Mouse (Mus musculus) adrenal gland, adult 2 months (tissue): ENCODE measurements at regions not wholly inside any gene's neighbourhood (a gene's known extent, or its start where the extent isn't known, plus 50 kb on each side); places are given as distances from the start of the nearest gene placed in this dataset.

Source experiments
- DNase-seq: peaks from one replicate; pipeline ENCODE4 v3.0.0; 2021

DNA sequence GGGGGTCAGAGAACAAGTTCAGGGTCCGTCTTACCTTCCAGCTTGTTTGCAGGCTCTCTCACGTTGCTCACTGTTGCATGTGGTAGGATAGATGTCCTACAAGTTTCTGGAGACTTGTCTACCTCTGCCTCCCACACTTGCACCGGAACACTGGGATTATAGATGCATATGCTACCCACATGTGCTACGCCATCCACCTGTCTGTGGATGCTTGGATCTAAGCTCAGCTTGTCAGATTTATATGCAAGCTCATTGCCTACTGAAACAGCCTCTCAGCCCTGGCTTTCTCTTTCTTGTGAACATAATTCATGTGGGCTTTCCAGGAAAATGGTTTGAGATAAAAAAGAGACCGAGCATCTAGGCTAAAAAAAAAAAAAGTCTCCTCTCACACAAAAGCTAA, 353.0 kb downstream of the Nucb2 start:
- no peak for DNase-seq

- DNase-seq: no peak
These were observed 353.6 kb downstream of the Nucb2 start for GRCm38 (mm10) chr7:116857744-116858143.

GRCm38 (mm10) chr7:116882268-116882964, 378.2 kb downstream of the Nucb2 start:
- DNase-seq: no peak

- DNase-seq: peak; percentile 4
These were observed 389.7 kb downstream of the Nucb2 start for GRCm38 (mm10) chr7:116893846-116894245.

GRCm38 (mm10) chr7:116915797-116916196, 411.6 kb downstream of the Nucb2 start:
- DNase-seq: no peak

- DNase-seq: no peak
These were observed 413.9 kb downstream of the Nucb2 start for GRCm38 (mm10) chr7:116917921-116918670.

DNA sequence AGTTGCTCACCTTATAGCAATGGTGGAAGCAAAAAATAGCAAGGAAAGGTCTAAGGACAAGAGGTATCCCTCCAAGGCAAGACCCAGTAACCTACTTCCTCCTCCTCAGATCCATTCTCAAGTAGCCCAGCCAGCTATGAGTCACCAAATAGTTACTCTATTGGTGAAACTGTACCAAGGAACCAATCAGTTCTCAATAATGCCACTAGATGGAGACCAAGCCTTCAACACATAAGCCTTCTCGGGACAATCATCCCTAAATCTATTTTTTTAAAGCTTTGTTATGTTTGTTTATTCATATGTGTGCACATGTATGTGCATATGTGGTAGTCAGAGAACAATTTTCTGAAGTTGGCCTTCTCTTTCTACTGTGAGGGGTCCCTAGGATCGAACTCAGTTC, 434.3 kb upstream of the Xylt1 start:
- no peak for DNase-seq

GRCm38 (mm10) chr7:116959196-116959895, 421.4 kb upstream of the Xylt1 start:
- DNase-seq: no peak

DNA sequence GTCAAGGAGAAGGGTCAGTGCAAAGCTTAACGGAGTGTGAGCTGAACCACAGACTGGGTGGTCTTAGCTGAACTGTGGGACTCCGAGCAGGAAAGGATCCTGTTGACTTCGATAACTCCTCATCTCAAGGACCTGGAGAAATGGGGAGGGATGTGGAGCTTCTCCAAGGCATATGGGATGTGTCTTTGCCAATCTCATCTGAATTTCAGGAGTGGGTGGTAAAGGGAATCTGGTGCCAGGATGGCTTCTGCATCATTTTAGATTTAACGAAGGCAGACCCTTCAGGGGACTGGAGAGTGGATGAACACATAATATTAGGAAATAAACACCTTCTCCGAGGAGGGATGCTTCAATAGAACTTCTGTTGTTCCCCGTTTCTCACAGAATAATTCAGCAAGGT, 416.9 kb upstream of the Xylt1 start:
- no peak for DNase-seq

DNA sequence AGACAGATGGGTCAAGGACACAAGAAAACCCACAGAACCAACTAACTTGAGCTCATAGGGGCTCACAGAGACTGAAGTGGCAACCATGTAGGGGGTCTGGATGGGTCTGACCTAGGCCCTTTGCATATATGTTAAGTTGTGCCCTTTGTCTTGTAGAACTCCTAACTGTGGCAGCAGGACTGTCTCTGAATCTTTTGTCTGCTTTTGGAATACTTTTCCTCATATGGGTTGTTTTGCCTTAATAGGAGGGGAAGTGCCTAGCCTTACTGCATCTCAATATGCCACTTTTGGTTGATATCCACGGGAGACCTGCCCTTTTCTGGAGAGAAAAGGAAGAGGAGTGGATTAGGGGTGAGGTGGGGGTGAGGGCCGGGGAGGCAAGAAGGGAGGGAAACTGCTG, 389.4 kb upstream of the Xylt1 start:
- no peak for DNase-seq

- DNase-seq: no peak
These were observed 388.6 kb upstream of the Xylt1 start for GRCm38 (mm10) chr7:116992166-116992565.

GRCm38 (mm10) chr7:116995770-116996169, 385.0 kb upstream of the Xylt1 start:
- no peak for DNase-seq

DNA sequence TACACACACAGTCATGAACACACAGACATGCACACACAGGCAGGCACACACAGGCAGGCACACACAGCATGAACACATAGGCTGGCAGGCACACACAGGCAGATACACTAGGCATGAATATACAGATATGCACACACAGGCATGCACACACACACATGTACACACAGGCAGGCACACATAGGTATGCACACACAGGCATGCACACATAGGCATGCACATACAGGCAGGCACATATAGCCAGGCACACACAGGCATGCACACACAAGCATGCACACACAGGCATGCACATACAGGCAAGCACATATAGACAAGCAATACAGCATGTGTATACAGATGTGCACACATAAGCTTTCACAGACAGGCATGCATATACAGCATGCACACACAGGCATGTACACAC, 377.6 kb upstream of the Xylt1 start:
- no peak for DNase-seq

GRCm38 (mm10) chr7:117018349-117018748, 362.4 kb upstream of the Xylt1 start:
- no peak for DNase-seq

DNA sequence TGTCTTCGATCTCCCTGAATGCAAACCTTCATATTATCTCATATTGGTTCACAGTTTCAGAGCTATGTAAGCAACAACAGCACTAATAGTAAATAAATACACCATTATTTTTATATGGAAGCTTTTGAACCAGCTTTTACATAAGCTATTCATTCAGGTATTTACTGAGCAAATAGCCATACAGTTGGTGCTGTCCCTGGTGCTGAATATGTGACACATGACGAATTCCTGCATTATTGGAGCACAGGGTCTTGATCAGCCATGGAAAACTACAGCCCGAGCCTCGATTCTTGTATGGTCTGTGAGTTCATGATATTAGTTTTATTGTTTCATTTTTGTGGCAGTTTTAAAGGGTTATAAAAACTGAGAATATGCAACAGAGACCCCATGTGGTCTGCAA, 359.1 kb upstream of the Xylt1 start:
- DNase-seq: peak; percentile 10

- no peak for DNase-seq
These were observed 335.9 kb upstream of the Xylt1 start for GRCm38 (mm10) chr7:117044926-117045325.

GRCm38 (mm10) chr7:117049249-117049648, 331.5 kb upstream of the Xylt1 start:
- DNase-seq: no peak

DNA sequence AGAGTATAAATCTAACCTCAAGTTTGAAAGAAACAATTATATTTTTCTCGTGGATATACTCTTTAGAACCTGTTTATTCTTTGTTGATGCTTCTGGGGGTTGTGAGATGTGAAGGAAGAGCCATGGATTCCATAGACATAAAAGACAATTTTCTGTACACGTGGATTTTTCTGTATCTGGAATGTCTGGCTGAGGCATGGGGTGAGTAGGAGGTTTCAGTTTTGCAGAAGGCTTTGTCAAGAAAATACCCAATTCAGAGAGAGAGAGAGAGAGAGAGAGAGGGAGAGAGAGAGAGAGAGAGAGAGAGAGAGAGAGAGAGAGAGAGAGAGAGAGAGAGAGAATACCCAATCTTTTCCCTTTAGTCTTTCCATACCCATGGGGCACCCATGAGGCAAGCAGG, 315.0 kb upstream of the Xylt1 start:
- no peak for DNase-seq

- peak; percentile 87 for DNase-seq
These were observed 289.7 kb upstream of the Xylt1 start for GRCm38 (mm10) chr7:117090911-117091550.

DNA sequence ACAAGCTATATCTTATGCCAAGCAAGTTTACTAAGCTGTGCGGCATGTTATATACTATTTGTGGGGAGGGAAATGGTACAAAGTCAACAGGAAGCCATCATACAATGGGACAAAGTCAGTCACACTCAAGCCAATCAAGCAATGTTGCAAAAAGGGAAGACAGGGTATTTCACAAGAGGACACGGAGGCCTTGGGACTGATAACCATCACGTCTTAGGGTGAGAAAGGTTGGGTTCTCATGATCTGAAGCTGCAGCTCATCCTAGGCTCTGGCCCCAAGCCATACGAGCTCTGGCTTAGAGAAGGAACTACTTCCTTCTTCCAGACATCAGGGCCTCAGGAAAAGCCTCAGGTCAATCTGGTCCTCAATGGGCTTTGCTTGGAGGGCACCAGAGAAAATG, 287.9 kb upstream of the Xylt1 start:
- no peak for DNase-seq

- DNase-seq: no peak
These were observed 283.2 kb upstream of the Xylt1 start for GRCm38 (mm10) chr7:117097618-117098017.

- no peak for DNase-seq
These were observed 281.7 kb upstream of the Xylt1 start for GRCm38 (mm10) chr7:117099041-117099440.

GRCm38 (mm10) chr7:117103035-117103434, 277.7 kb upstream of the Xylt1 start:
- DNase-seq: no peak
